Mouse (Mus musculus): ENCODE measurements around the gene Lrp6.

- no peak for TF ChIP-seq CTCF (IDR thresholded peaks at IDR 0.05; ENCODE audit: low read depth, low read length)
- no peak for TF ChIP-seq GATA1 (IDR thresholded peaks at IDR 0.05; ENCODE audit: borderline replicate concordance, low read length)
- no peak for TF ChIP-seq TAL1 (conservative IDR thresholded peaks at IDR 0.05; ENCODE audit: low read depth, low read length)
Measured at GRCm38 (mm10) chr6:134494828-134495698, 71.7 kb downstream of the Lrp6 start.
